Mouse (Mus musculus): ENCODE data around the gene Pcp4.

- TF ChIP-seq CTCF (IDR thresholded peaks at IDR 0.05; ENCODE audit: low read depth) (no peak), EP300 (IDR thresholded peaks at IDR 0.05; ENCODE audit: low read depth) (no peak)
Measured at GRCm38 (mm10) chr16:96494079-96494478, 26.7 kb downstream of the Pcp4 start.

Data from heart, postnatal 0 days (tissue).